Mouse (Mus musculus) skeletal muscle tissue, adult 2 months (tissue): Measurements from ENCODE around the gene Asic2.

Experiments
- DNase-seq: peaks from one replicate; pipeline ENCODE4 v3.0.0-alpha.2; 2012; ENCODE audit warnings: low read depth, low spot score

The Asic2 gene

GRCm38 (mm10) chr11:81013501-81013900 is 954.8 kb downstream of the Asic2 start:
- DNase-seq: no peak

GRCm38 (mm10) chr11:81010766-81011165 is 957.5 kb downstream of the Asic2 start:
- DNase-seq: no peak

- no peak for DNase-seq
Measured at GRCm38 (mm10) chr11:81009366-81009765, 958.9 kb downstream of the Asic2 start.

GRCm38 (mm10) chr11:81005831-81006230 is 962.4 kb downstream of the Asic2 start:
- no peak for DNase-seq

- DNase-seq: no peak
Measured at GRCm38 (mm10) chr11:81002769-81003430, 965.4 kb downstream of the Asic2 start.

- no peak for DNase-seq
Measured at GRCm38 (mm10) chr11:80995621-80996020, 972.6 kb downstream of the Asic2 start.

- no peak for DNase-seq
Measured at GRCm38 (mm10) chr11:80983530-80983929, 984.7 kb downstream of the Asic2 start.

- DNase-seq: no peak
Measured at GRCm38 (mm10) chr11:80976239-80976855, 991.9 kb downstream of the Asic2 start.

GRCm38 (mm10) chr11:80974616-80975015 is 993.6 kb downstream of the Asic2 start:
- peak; percentile 60 for DNase-seq

GRCm38 (mm10) chr11:80973976-80974375 is 994.3 kb downstream of the Asic2 start:
- DNase-seq: peak; percentile 64

- no peak for DNase-seq
Measured at GRCm38 (mm10) chr11:80973273-80973672, 995.0 kb downstream of the Asic2 start.

- DNase-seq: no peak
Measured at GRCm38 (mm10) chr11:80967544-80967943, 1000.7 kb downstream of the Asic2 start.

- no peak for DNase-seq
Measured at GRCm38 (mm10) chr11:80966040-80966439, 1002.2 kb downstream of the Asic2 start.

GRCm38 (mm10) chr11:80961326-80961725 is 1006.9 kb downstream of the Asic2 start:
- no peak for DNase-seq

GRCm38 (mm10) chr11:80958086-80958671 is 1010.1 kb downstream of the Asic2 start:
- DNase-seq: no peak

GRCm38 (mm10) chr11:80955915-80956314 is 1012.3 kb downstream of the Asic2 start:
- DNase-seq: no peak

- no peak for DNase-seq
Measured at GRCm38 (mm10) chr11:80954147-80954546, 1014.1 kb downstream of the Asic2 start.

- no peak for DNase-seq
Measured at GRCm38 (mm10) chr11:80949068-80949738, 1019.1 kb downstream of the Asic2 start.

- DNase-seq: no peak
Measured at GRCm38 (mm10) chr11:80948103-80948502, 1020.2 kb downstream of the Asic2 start.

GRCm38 (mm10) chr11:80946163-80946562 is 1022.1 kb downstream of the Asic2 start:
- no peak for DNase-seq

GRCm38 (mm10) chr11:80923286-80923951 is 1044.8 kb downstream of the Asic2 start:
- DNase-seq: no peak

- DNase-seq: no peak
Measured at GRCm38 (mm10) chr11:80918332-80918731, 1049.9 kb downstream of the Asic2 start.
